Mouse (Mus musculus): Measurements from ENCODE around the gene Arl6ip6. TPM values are rescaled to one million over a fixed set of nuclear protein-coding genes. Genes with fewer than 3 reads are reported as not detected.

Gene Arl6ip6
- polyA plus RNA-seq, 1 experiment from 2014 or later: 41.6 TPM

Other genes with a start within 250 kb of the Arl6ip6 start
- gene Prpf40a, start 442 bp upstream of the Arl6ip6 start, polyA plus RNA-seq (2015; fragmentation: Nextera tagmentation; extraction: Ambion mirVana): 114 and 116 TPM in 2 replicates